Mouse (Mus musculus): ENCODE results near the gene Rasgrp2.

Rasgrp2 gene

DNA sequence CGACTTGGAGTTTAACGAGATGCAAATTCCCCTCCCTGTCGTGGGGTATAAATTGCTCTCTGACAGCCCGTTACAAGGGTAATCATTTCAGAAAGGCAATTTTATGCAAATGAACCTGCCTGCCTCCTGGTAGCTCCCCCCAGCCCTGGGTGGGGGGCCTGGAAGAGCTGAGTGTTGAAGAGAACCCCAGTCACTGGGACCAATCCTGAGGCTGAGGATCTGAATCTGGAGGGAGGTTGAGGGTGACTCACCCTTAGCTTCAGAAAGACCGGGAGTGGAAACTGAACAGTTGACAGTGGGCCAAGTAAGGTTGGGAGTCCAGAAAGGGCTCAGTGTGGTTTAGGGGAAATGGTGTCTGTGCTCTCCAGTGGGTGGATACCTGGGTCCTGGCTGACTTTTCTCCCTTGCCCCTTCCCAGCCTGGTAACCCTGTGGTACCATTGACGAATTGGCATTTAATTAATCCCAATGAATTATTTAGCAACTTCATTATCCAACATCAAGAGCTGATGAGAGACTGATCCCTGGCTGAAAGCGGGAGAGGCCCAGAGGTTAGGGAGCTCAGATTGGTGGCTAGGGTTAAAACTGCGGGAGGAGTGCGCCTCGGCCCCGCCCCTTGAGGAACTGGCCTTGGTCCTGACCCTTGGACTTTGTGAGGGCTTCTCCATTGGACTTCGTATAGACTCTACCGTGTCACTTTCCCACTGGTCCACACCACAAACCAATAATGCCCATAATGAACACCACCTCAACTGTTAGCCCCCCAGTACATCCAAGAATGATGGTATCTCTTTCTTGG, 27.8 kb downstream of the Rasgrp2 start:
- DNase-seq (ENCODE audit: extremely low spot score, low spot score), result peak; percentile 77

DNA sequence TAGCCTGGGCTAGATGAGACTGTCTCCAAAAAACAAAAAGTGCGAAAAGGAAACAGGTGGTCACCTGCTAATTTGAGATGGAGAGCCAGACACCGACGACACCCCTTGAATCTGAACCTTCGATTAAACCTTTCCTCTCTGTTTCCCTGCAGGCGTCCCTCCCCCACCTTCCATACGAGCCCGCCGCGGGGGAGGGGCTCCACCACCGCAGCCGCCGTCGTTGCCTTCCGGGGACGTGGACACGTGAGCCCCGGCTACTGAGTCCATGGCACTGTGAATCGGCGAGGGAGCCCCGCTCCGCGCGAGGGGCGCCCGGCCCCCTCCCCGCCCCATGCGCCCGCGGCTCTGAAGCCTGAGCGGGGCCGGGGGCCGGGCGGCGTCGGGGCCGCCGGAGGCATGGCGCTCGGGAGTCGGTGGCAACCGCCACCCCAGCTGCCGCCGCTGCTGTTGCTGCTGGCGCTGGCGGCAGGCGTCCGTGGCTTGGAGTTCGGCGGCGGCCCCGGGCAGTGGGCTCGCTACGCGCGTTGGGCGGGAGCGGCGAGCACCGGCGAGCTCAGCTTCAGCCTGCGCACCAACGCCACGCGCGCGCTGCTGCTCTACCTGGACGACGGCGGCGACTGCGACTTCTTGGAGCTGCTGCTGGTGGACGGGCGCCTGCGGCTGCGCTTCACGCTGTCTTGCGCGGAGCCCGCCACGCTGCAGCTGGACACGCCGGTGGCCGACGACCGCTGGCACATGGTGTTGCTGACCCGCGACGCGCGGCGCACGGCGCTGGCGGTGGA, 28.7 kb downstream of the Rasgrp2 start:
- peak; percentile 55 for DNase-seq (ENCODE audit: extremely low spot score, low spot score)

GRCm38 (mm10) chr19:6428501-6429200, 29.5 kb downstream of the Rasgrp2 start:
- DNase-seq (ENCODE audit: extremely low spot score, low spot score), result peak; percentile 60

DNA sequence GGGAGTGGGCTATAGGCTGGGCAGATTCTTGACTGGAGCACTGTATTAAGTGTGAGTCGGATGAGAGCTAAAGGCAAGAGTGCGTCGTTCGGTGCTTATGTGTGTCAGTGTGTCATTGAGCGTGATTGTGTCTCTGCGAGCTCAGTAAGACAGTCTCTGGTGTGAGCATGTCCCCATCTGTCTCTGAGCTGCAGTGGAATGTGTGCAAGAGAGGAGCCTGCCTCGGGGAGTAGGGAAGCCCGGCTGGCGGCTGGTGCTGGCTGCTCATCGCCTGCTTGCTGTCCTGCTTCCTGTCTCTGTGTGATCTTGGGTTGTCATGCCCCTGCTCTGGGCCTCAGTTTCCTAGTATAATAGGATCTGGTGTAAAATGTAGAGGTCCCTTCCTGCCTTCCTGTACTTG, 43.9 kb downstream of the Rasgrp2 start:
- DNase-seq (ENCODE audit: extremely low spot score, low spot score), result no peak

GRCm38 (mm10) chr19:6445761-6446423, 46.8 kb downstream of the Rasgrp2 start:
- peak; percentile 57 for DNase-seq (ENCODE audit: extremely low spot score, low spot score)

- DNase-seq (ENCODE audit: extremely low spot score, low spot score), result no peak
Measured at GRCm38 (mm10) chr19:6446736-6447437, 47.7 kb downstream of the Rasgrp2 start.

DNA sequence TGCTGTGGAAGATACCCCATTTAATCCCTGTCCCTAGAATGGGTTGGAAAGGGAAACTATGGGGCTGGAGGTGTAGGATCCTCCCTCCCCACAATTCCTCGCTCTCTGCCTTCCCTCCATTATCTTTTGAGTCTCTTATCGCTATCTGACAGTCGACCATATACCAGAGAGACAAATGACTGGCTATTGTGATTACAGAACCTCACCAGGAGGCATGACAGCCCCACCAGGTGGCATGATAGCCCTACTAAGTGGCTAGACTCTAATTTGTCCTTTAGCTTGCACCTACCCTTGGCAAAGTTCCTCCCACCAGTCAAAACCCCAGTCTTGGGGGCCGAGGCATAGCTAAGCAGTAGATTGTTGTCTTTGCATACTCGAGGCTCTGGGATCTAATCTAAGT, 49.6 kb downstream of the Rasgrp2 start:
- no peak for DNase-seq (ENCODE audit: extremely low spot score, low spot score)

GRCm38 (mm10) chr19:6449841-6450240, 50.7 kb downstream of the Rasgrp2 start:
- DNase-seq (ENCODE audit: extremely low spot score, low spot score), result no peak

DNA sequence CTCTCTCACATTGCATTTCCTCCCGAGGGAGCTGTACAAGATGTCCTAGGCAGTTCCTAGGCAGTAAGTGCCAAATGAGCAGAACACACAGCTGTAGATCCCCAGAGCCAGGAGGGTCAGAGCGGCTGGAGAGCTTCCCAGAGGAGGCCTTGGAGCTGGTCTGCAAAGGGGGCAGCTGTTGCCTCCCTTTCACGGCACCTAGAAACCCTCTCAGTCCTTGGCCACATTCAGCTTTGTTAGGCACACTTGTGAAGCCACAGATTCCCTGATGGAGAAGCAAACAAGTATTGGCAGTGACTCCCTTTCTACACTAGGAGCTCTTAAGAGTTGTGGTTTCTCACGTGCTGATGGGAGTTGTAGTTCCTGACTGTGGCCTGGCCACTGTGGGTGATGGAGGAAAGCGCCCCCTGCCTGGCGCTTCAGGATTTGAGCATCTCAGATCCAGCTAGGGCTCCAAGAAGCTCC, 52.9 kb downstream of the Rasgrp2 start:
- peak; percentile 61 for DNase-seq (ENCODE audit: extremely low spot score, low spot score)

DNA sequence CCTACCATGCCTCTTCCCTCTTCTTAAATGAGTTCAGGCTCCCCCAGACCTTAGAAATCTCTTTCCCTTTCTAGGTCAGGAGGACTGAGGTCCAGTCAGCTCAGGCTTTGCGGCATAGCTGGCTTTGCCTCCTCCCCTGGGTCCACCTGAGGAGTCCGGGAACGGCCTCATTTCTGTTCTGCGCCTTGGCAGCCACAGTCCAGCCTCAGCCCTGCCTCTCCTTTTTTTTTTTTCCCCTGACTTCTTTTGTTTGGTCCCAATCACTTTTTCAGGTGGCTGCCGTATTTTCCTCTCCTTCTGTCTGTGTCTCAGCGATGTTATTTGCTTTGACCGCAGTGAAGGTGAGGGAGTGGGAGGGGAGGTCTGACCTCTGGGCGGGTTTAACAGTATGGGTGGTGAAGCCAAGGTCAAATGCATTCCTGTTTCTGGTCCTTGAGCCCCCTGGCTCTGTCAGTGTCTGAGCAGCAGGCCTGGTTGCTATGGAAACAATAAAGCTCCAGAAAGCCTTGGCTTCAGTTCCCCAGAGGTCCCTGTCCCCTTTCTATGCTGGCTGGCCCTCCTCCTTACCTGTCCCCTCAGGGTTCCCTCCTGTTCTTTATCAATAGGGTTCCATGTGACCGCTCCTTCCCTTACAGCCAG, 53.7 kb downstream of the Rasgrp2 start:
- no peak for DNase-seq (ENCODE audit: extremely low spot score, low spot score)

- DNase-seq (ENCODE audit: extremely low spot score, low spot score), result no peak
Measured at GRCm38 (mm10) chr19:6453349-6453748, 54.2 kb downstream of the Rasgrp2 start.

DNA sequence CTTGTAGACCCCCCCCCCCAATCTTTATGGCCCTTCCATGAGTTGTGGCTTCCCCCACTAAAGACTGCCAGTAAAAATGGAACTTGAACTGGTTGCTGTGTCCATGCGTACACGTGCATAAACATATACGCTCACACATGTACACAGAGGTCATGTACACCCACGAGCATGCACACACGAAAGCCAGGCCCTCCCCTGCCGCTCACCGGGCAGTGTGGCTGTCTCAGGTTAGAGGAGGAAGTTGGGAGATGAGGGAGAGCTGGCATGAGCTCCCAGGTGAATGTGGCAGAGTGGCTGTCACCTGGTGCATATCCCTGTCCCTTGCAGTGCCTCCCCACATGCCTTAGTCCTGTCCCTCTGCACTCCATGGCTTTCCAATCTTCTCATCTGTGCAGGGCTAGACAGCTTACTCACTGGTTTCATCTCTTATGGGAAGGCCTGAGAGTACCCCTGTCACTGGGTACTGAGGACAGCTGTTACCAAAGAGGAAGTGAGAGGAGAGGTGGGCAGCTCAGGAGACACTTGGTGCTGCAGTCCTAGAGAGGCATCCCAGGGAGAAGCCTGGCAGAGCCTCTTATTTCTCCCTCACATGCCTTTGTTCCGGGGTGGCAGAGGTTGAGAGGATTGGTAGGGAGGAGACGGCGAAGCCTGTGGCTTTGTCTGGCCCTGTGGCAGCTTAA, 55.0 kb downstream of the Rasgrp2 start:
- no peak for DNase-seq (ENCODE audit: extremely low spot score, low spot score)

DNA sequence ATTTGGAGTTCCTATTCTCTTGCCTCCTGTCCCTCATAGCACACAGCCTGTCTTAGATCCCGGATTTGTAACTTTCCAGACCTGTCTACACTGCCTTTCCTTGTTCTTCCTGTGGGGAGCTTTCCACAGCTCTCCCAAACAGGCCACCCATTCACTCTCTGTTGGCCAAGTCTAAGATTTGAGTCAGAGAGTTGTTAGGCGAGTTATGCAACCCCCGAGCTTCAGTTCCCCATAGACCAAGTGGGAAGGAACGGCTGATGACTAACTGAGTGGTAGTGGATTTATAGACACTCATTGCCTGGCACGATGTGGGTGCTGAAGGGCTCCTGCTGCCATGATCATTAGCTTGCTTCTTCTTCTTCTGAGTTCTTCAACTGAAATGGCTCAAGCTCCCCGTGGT, 60.4 kb downstream of the Rasgrp2 start:
- DNase-seq (ENCODE audit: extremely low spot score, low spot score), result no peak

- DNase-seq (ENCODE audit: extremely low spot score, low spot score), result no peak
Measured at GRCm38 (mm10) chr19:6462841-6463240, 63.7 kb downstream of the Rasgrp2 start.

GRCm38 (mm10) chr19:6464306-6465071, 65.3 kb downstream of the Rasgrp2 start:
- DNase-seq (ENCODE audit: extremely low spot score, low spot score), result no peak

Data from neural tube, embryonic 10.5 days (tissue).